Mouse (Mus musculus) cerebellum, postnatal 14 days (tissue): Measurements from ENCODE around the gene Ccdc116.
A peak's percentile ranks its signal among the peaks of the same experiment; 100 is the strongest.

ENCODE experiments used
- DNase-seq, 2 experiments: peaks; one replicate each; pipeline ENCODE4 v3.0.0; 2021; ENCODE audit warnings: mixed read lengths in 2 of 2

Gene Ccdc116

GRCm38 (mm10) chr16:17127292-17127691 is 19.7 kb downstream of the Ccdc116 start:
- DNase-seq: peak; percentile 49 to 65

GRCm38 (mm10) chr16:17124871-17125520 is 22.0 kb downstream of the Ccdc116 start, which contains the start of gene 2610318N02Rik:
2610318N02Rik (minus strand) TSS chr16:17125167.
- DNase-seq: peak; percentile 69 to 77

GRCm38 (mm10) chr16:17124119-17124870 is 22.7 kb downstream of the Ccdc116 start:
- DNase-seq: no peak

DNA sequence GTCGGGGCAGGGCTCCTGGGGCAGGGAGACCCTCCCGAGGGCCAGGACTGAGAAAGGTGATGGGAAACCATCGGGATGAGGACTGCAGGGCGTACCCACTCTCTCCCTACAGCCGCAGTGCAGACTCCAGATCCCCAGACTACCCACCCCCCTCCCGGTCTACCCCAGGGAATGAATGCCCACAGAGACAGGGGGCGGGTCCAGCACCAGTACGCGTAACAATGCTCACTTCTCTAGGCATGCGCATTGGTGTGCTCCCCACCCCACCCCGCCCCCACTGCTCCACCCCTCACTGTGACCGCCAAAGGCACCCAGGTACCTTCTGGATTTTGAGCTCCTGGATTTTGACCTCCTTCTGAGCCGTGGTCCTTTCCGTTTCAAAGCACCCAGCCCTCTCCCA is 25.5 kb downstream of the Ccdc116 start:
- no peak for DNase-seq

DNA sequence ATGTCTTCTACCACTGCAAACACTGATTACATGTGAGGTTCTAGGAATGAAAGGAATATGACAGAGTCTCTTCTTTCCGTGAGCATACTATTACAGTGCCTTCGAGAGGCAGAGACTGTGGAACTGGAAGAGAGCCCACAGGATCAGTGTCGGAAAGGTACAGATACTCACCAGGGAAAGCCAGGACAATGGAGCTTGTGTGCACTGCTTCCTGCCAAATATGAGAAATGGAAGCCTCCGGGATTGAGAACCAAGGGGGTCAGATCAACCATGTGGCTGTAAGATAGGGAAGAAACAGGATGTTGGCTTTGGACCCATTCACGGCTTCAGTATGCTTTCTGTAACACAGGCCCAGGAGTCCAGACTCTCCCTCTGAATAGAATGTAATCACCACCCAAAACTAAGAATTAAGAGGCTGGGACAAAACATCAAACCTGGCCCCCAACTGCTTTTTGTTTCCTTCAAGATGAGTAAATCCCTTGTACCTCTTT is 29.7 kb downstream of the Ccdc116 start:
- no peak for DNase-seq

- DNase-seq: peak; percentile 71 to 80
Observed at GRCm38 (mm10) chr16:17110771-17111743, 36.0 kb downstream of the Ccdc116 start, which contains the start of gene Ppil2. Ppil2 (minus strand) TSS chr16:17111257.

GRCm38 (mm10) chr16:17104600-17104999 is 42.4 kb downstream of the Ccdc116 start:
- no peak for DNase-seq

DNA sequence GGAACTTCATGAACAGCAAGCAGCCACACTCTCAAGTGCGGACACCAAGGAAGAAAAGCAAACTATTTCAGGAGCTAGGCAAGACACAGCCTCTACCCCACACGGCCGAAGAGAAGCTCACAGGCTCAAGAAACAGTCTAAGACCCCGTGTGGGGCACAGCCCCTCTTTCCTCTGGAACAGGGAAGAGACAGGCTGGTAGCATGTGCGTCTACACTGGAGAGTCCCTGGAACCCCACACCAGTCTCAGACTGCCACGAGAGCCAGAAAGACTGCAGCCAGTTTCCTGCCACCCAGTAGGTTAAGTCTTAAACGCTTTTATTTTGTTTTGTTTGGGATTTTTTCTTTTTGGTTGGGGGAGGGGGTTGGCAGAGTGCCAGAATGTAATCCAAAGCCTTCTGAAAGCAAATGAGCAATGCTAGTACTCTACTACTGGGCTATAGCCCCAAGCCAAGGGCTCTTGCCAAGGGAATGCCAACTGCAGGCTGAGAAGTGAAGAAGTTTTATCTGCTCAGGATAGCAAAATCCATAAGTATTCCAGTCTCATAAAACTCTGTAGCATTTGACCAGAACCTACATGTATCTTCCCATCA is 44.3 kb downstream of the Ccdc116 start:
- DNase-seq: peak; percentile 25 to 26

- DNase-seq: no peak
Observed at GRCm38 (mm10) chr16:17096938-17097337, 50.1 kb downstream of the Ccdc116 start.
